Mouse (Mus musculus): ENCODE data around the gene Hist2h4.
"Not testable (repeated sequence)": the region's sequence is repeated elsewhere in the genome, so short reads cannot be mapped to it uniquely, and the experiment has no call there.

- peak; percentile 78 for TF ChIP-seq CTCF (IDR thresholded peaks at IDR 0.05; ENCODE audit: extremely low read depth, insufficient read depth, low read length)
- TF ChIP-seq POLR2A (IDR thresholded peaks at IDR 0.05; ENCODE audit: extremely low read depth, insufficient read depth, low read length): not testable (repeated sequence)
These were observed 24.2 kb upstream of the Hist2h4 start for GRCm38 (mm10) chr3:96287334-96287733.
